Mouse (Mus musculus): ENCODE measurements around the gene Spsb1. TPM values are rescaled to one million over a fixed set of nuclear protein-coding genes. Genes with fewer than 3 reads are reported as not detected.
A peak's percentile ranks its signal among the peaks of the same experiment; 100 is the strongest.

Spsb1 gene
- total RNA-seq, 2 experiments from 2014 or later, result 0.05 TPM; not detected in 1

GRCm38 (mm10) chr4:149986671-149987417 is 32.0 kb upstream of the Spsb1 start:
- no peak for ATAC-seq (replicated peaks; ENCODE audit: poor library complexity)

- ATAC-seq (replicated peaks; ENCODE audit: poor library complexity), result no peak
Observed at GRCm38 (mm10) chr4:149983921-149984645, 29.2 kb upstream of the Spsb1 start.

- ATAC-seq (replicated peaks; ENCODE audit: poor library complexity), result no peak
Observed at GRCm38 (mm10) chr4:149982154-149982553, 27.3 kb upstream of the Spsb1 start.

GRCm38 (mm10) chr4:149979819-149980308 is 25.0 kb upstream of the Spsb1 start:
- peak; percentile 95 for ATAC-seq (replicated peaks; ENCODE audit: poor library complexity)

- no peak for ATAC-seq (replicated peaks; ENCODE audit: poor library complexity)
Observed at GRCm38 (mm10) chr4:149978820-149979219, 24.0 kb upstream of the Spsb1 start.

GRCm38 (mm10) chr4:149977801-149978544 is 23.1 kb upstream of the Spsb1 start:
- no peak for ATAC-seq (replicated peaks; ENCODE audit: poor library complexity)

- no peak for ATAC-seq (replicated peaks; ENCODE audit: poor library complexity)
Observed at GRCm38 (mm10) chr4:149977181-149977580, 22.3 kb upstream of the Spsb1 start.

GRCm38 (mm10) chr4:149975730-149976254 is 20.9 kb upstream of the Spsb1 start:
- ATAC-seq (replicated peaks; ENCODE audit: poor library complexity), result no peak

GRCm38 (mm10) chr4:149975291-149975690 is 20.4 kb upstream of the Spsb1 start:
- no peak for ATAC-seq (replicated peaks; ENCODE audit: poor library complexity)

GRCm38 (mm10) chr4:149971393-149971792 is 16.6 kb upstream of the Spsb1 start:
- no peak for ATAC-seq (replicated peaks; ENCODE audit: poor library complexity)

GRCm38 (mm10) chr4:149968526-149968925 is 13.7 kb upstream of the Spsb1 start:
- ATAC-seq (replicated peaks; ENCODE audit: poor library complexity), result no peak

GRCm38 (mm10) chr4:149966963-149967362 is 12.1 kb upstream of the Spsb1 start:
- no peak for ATAC-seq (replicated peaks; ENCODE audit: poor library complexity)

GRCm38 (mm10) chr4:149966252-149966651 is 11.4 kb upstream of the Spsb1 start:
- peak; percentile 71 for ATAC-seq (replicated peaks; ENCODE audit: poor library complexity)

GRCm38 (mm10) chr4:149965672-149966071 is 10.8 kb upstream of the Spsb1 start:
- ATAC-seq (replicated peaks; ENCODE audit: poor library complexity), result no peak

GRCm38 (mm10) chr4:149965242-149965641 is 10.4 kb upstream of the Spsb1 start:
- no peak for ATAC-seq (replicated peaks; ENCODE audit: poor library complexity)

GRCm38 (mm10) chr4:149964770-149965169 is 9.9 kb upstream of the Spsb1 start:
- no peak for ATAC-seq (replicated peaks; ENCODE audit: poor library complexity)

GRCm38 (mm10) chr4:149964285-149964684 is 9.4 kb upstream of the Spsb1 start:
- no peak for ATAC-seq (replicated peaks; ENCODE audit: poor library complexity)

- no peak for ATAC-seq (replicated peaks; ENCODE audit: poor library complexity)
Observed at GRCm38 (mm10) chr4:149960391-149960790, 5.5 kb upstream of the Spsb1 start.

- ATAC-seq (replicated peaks; ENCODE audit: poor library complexity), result no peak
Observed at GRCm38 (mm10) chr4:149959816-149960215, 5.0 kb upstream of the Spsb1 start.

- ATAC-seq (replicated peaks; ENCODE audit: poor library complexity), result peak; percentile 49
Observed at GRCm38 (mm10) chr4:149958566-149958965, 3.7 kb upstream of the Spsb1 start.

- ATAC-seq (replicated peaks; ENCODE audit: poor library complexity), result no peak
Observed at GRCm38 (mm10) chr4:149956048-149956447, 1.2 kb upstream of the Spsb1 start.

Data from megakaryocyte progenitor cell, adult 5-6 weeks (primary cell).